Mouse (Mus musculus) neutrophil, adult 5-6 weeks (primary cell): Measurements from ENCODE around the gene Slf2. TPM values are rescaled to one million over a fixed set of nuclear protein-coding genes. Genes with fewer than 3 reads are reported as not detected.

Source experiments
- ATAC-seq: fragments of 151-379, 151-347 bp; 2 replicates; pipeline ENCODE4 v1.8.0; 2017; ENCODE audit warnings: mild to moderate bottlenecking, moderate TSS enrichment; ENCODE audit not compliant: insufficient number of reproducible peaks, poor library complexity, low FRiP score, severe bottlenecking; ENCODE audit errors: extremely low read depth
- total RNA-seq: library from RNA; stranded (forward); fragments of 200-1000 nt; gene quantifications from 2 replicates; pipeline ENCODE4 v1.2.3, GENCODE M21; 2017

Slf2 gene
- total RNA-seq, 1 experiment from 2014 or later: 56.7 TPM

DNA sequence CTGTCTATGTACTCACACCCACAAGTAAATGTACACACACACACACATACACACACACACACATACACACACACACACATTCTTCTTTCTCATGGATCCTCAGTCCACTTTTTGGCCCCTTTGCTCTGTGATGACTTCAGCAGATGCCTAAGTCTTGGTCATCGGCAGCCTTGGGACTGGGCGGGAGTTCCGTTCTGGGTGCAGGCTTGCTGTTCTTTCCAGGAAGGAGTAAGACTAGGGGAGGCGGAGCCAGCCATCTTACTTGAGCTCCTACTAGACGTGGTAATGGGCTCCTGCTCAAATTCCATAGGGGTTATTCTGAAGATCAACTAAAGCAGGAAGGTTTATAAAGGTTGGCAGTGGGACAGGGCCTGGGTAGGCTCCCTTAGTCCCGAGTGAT is 89.4 kb downstream of the Slf2 start:
- no peak for ATAC-seq

DNA sequence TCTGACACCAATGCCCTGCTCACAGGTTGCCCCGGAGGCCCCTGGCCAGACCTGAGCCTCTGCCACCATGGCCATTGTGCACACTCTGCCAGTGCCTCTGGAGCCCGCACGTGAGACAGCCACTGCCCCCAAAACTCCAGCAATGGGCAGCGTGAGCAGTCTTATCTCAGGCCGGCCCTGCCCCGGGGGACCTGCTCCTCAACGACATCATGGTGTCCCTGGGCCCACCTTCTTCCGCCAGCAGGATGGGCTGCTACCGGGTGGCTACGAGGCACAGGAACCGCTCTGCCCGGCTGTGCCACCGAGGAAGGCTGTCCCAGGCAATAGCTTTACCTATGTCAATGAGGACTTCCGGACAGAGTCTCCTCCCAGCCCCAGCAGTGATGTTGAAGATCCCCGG is 90.4 kb downstream of the Slf2 start:
- ATAC-seq: no peak

DNA sequence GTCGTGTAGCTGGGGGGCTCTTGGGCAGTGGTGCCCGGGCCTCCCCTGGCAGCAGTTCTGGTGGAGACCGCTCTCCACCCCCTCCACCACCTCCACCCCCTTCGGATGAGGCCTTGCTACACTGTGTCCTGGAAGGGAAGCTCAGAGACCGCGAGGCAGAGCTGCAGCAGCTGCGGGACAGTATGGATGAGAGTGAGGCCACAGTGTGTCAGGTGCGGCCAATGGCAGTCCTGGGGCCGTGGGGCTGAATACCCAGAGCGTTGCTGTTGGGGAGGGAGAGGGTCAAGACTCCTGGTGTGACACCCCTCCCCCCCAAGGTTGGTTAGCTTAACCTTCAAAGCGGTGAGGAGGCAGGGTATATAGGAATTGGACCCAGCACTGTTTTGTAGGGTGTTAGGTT is 93.0 kb downstream of the Slf2 start:
- no peak for ATAC-seq

DNA sequence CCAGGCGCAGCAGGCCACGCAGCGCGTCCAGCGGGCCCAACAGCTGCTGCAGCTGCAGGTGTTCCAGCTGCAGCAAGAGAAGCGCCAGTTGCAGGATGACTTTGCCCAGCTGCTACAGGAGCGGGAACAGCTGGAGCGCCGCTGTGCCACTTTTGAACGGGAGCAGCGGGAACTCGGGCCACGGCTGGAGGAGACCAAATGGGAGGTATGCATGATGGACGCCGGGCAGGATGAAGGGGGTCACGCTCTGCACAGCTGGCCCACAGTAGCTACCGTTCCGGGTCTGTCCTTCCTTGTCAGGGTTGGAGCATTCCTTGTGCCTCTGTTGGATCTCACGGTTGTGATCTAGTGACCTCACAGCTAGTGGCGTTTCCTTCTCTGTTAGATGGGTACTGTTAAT is 93.8 kb downstream of the Slf2 start:
- ATAC-seq: no peak

DNA sequence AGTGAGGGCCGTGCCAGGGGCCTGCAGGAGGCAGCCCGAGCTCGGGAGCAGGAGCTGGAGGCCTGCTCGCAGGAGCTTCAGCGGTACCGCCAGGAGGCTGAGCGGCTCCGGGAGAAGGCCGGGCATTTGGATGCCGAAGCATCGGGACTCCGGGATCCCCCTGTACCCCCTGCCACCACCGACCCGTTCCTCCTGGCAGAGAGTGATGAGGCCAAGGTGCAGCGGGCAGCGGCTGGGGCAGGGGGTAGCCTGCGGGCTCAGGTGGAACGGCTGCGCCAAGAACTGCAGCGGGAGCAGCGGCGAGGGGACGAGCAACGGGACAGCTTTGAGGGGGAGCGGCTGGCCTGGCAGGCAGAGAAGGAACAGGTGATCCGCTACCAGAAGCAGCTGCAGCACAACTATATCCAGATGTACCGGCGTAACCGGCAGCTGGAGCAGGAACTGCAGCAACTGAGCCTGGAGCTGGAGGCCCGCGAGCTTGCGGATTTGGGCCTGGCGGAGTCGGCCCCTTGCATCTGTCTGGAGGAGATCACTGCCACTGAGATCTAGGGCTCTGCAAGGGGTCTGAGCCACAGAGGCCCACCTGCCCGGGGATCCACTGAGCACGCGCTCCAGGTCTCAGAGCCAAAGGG is 95.1 kb downstream of the Slf2 start:
- ATAC-seq: no peak

DNA sequence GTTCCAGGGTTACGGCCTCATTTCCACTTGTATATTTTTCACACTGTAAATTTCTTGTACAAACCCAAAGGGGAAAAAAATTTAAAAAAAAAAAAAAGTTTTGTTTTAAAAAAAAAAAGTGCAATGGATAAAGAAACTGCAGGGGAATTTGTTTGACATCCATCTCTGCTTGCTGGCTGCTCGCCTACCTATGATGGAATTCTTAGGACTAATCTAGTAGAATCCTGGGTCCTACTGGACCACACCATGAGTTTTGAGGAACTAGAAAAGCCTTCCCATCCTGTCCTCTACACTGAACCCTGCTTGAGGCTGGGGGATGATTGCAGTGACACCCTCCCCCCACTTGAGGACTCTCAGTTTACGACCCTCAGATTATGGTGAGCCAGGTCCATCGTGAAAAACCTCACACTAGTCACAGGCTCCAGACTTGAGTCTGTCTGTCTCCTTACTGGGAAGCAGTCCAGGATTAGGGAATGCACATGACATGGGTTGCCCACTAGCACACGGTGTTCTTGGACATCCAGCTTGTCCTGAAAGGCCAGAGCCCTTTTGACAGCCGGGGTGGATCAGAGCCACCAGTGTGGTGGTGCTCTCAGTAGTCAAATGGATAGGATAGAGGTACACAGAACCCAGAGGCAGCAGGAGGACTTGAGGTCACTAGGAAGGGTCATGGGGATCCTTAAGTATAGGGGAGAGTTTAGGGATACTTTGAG is 96.2 kb downstream of the Slf2 start:
- ATAC-seq: no peak

DNA sequence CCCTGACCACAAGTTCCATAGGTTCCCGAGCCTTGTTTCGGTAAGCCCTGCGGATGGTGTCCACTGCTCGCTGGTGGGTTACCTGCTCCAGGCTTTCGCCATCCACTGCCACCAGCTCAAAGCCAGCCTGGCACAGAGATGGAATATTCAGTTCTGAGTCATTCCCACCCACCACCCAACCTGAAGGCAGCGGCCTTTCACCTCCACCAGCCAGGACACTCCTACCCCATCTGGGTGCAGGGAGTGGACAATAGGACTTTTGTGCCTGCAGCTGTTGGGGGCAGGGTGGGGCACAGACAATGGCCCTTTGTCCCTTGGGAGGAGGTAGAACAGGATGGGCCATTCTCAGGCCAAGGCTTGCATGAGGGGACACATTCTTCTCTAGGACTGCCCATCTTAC is 96.9 kb downstream of the Slf2 start:
- no peak for ATAC-seq

DNA sequence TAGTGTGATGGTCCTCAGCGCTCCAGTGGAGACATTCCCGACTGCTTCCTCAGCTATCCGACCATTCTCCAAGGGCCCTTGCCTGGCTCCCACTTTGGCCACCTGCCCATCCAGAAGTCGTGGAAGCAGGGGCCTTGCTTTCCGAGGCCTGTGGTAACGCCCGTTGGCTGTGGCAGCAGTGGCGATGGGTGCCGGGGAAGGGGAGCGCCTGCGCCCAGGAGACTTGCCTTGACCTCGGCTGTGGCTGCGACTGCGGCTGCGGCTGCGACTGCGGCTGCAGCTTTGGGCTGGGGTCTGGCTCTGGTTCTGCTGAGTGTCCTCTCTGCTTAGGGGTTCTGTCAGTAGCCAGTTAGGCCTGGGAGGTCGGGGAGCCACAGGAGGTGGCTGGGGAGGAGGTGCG is 97.8 kb downstream of the Slf2 start:
- no peak for ATAC-seq

DNA sequence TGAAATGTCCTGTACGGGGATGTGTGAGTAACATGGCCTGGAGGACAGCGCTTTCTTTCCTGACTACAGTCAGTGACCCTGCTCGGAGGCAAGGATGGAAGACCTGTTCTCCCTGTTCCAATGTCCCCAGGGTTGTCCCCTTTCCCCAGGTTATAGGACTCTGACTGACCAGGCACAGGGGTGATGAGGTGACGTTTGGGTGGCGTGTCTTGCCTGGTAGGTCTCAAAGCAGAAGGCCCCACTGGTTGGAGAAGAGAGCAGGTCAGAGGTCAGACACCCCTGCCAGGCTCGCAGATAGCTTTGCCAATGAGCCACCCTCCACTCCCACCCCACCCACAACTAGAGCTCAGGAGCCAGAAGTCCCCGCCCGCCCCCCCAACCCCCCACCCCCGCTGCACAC is 98.6 kb downstream of the Slf2 start:
- no peak for ATAC-seq

DNA sequence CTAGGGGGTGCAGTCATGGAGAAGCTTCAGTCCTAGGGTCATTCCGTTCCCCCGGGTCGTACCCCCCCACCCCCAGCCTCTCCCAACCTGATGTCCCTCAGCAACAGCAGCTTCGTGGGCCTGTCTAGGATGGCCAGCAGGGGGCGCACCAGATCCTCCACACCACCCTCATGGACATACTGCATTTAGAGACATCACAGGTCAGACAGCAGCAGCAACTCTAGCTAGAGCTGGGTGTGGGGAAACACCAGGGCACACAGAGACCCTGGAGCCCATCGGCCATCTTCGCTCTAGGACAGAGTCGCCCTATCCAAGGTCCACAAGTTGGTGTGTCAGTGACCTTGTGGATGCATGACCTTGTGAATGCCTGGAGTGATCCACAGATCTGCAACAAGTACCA is 99.2 kb downstream of the Slf2 start:
- ATAC-seq: peak; percentile 43; the same call in 1 of the 2 replicates

DNA sequence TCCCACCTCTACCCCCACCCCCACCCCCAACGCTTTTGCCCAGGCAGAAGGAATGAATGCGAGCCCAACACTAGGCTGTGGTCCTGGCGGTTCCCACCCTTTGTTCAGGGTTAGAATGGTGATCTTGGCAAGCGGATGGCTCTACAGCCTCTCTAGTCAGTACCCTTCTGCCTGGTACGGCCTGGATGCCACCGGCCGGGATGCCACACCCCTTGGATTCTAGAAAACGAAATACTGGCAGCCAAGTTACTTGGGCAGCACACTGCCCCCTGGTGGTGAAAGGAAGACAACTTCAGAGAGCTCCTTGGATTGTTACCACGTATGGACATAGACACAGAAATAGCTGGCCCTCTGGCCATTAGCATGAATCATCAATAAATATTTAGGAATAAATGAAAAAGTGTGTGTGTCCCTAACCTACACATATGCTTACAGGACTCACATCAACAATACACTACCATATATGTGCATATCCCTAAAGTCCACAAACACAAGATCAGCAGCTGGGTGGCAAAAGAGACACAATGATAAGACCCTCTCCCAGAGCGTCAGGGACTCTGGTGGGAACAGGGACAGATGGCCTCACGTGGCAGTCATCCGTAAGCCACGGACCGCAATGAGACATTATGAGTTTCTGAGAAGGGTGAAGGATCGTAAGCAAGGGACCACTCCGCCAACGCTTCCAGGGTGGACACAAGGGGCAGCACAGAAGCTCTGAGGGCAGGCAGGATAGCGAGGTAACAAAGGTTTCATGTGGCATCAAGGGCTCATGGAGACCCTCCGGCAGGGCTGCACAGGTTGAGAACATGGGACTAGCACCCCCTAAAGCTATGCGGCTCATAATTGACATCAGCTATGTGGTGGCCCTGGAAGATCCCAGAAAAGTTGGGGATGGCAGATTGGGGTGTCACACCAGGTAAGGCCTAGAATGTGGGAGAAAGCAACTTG is 100.1 kb downstream of the Slf2 start:
- ATAC-seq: peak; percentile 59

DNA sequence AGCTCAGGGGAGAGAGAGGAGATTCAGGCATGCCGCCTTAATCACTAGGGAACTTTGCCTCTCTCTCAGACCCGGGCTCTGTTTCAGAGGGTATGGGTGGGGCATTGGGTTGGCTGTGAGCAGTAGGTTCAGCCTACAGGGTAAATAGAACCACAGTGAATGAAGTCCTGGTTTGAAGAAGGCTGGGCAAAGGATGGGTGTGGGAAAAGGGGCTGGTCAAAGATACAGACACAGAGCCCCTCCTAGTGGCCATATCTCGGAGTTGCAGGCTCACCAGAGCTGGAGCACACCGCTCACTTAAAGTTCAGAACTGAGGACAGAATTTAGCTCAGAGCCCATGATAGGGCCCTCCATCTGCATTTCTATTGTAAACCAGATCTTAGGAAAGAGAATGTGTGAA is 100.8 kb downstream of the Slf2 start:
- ATAC-seq: no peak

Other genes with a start within 250 kb of the Slf2 start
- not detected in 2 replicates for gene Pax2, start 175.1 kb upstream of the Slf2 start, total RNA-seq
- gene Sema4g, start 58.0 kb downstream of the Slf2 start, total RNA-seq: 0.25 TPM in 1 of 2 replicates, not detected in the other
- gene Twnk, start 74.5 kb downstream of the Slf2 start, total RNA-seq: 9.4 and 12.3 TPM in 2 replicates
- gene Mrpl43, start 75.3 kb downstream of the Slf2 start, total RNA-seq: 31.8 and 32.7 TPM in 2 replicates
- 1.7 and 2.2 TPM in 2 replicates for gene Lzts2, start 83.3 kb downstream of the Slf2 start, total RNA-seq
- not detected in 2 replicates for gene Pdzd7, start 114.6 kb downstream of the Slf2 start, total RNA-seq
- 19.6 and 22.0 TPM in 2 replicates for gene Sfxn3, start 116.4 kb downstream of the Slf2 start, total RNA-seq
- 1.4 TPM in 1 of 2 replicates, not detected in the other for gene Kazald1, start 144.1 kb downstream of the Slf2 start, total RNA-seq
- gene Tlx1, start 219.5 kb downstream of the Slf2 start, total RNA-seq: not detected in 2 replicates